Mouse (Mus musculus) ES-Bruce4 (cell line): Measurements from ENCODE around the gene Rorb. TPM values are rescaled to one million over a fixed set of nuclear protein-coding genes. Genes with fewer than 3 reads are reported as not detected.

Experiments
- H3K27ac ChIP-seq: 2 replicates; pipeline ENCODE4 v1.5.1; 2012; ENCODE audit warnings: low read length, inconsistent platforms; ENCODE audit not compliant: insufficient read depth
- H3K27me3 ChIP-seq: 2 replicates; pipeline ENCODE4 v1.6.1; 2012; ENCODE audit warnings: mild to moderate bottlenecking, low read length, inconsistent platforms; ENCODE audit not compliant: control insufficient read depth, poor library complexity, insufficient read depth, severe bottlenecking
- H3K36me3 ChIP-seq: 2 replicates; pipeline ENCODE4 v1.6.1; 2012; ENCODE audit warnings: inconsistent platforms, mild to moderate bottlenecking, low read length, moderate library complexity; ENCODE audit not compliant: control insufficient read depth, poor library complexity, insufficient read depth, severe bottlenecking
- H3K4me1 ChIP-seq: one replicate; pipeline ENCODE4 v1.8.1; 2011; ENCODE audit warnings: low read length; ENCODE audit not compliant: control insufficient read depth, insufficient read depth
- H3K4me3 ChIP-seq: 2 replicates; pipeline ENCODE4 v1.5.1; 2011; ENCODE audit warnings: low read depth, mild to moderate bottlenecking, low read length
- H3K9ac ChIP-seq: 2 replicates; pipeline ENCODE4 v1.6.1; 2012; ENCODE audit warnings: low read depth, mild to moderate bottlenecking, inconsistent platforms; ENCODE audit not compliant: poor library complexity, severe bottlenecking
- H3K9me3 ChIP-seq: replicated peaks from 2 replicates; pipeline ENCODE4 v1.6.1; 2012; ENCODE audit warnings: mild to moderate bottlenecking, low read length, inconsistent platforms; ENCODE audit not compliant: control insufficient read depth, poor library complexity, insufficient read depth, severe bottlenecking
- CTCF ChIP-seq: IDR thresholded peaks from one replicate; pipeline ENCODE4 v1.8.1; 2011; ENCODE audit warnings: low read depth, low read length
- EP300 ChIP-seq: IDR thresholded peaks from 2 replicates; pipeline ENCODE4 v1.6.1; 2011; ENCODE audit warnings: low read depth, low read length; ENCODE audit not compliant: insufficient read depth
- POLR2A ChIP-seq: IDR thresholded peaks from one replicate; pipeline ENCODE4 v1.8.1; 2011; ENCODE audit warnings: low read length; ENCODE audit not compliant: insufficient read depth
- polyA plus RNA-seq: library from polyadenylated mRNA; stranded (reverse); fragments of >200 nt; gene quantifications from 2 replicates; pipeline ENCODE4 v1.2.4, GENCODE M21; 2011; ENCODE audit warnings: low read depth; ENCODE audit not compliant: missing spikeins, insufficient read depth, insufficient read length

Gene Rorb
- polyA plus RNA-seq, 1 experiment: not detected

GRCm38 (mm10) chr19:19112180-19112579 lies 1.2 kb upstream of the Rorb start:
- Histone ChIP-seq H3K4me3 (no peak overlapping the region), H3K4me1 (no peaks in the 10 kb centered on the region)

GRCm38 (mm10) chr19:19111428-19112170 lies 603 bp upstream of the Rorb start:
- no peak overlapping the region for H3K27ac ChIP-seq
- peak overlapping the region; percentile 75 for H3K4me3 ChIP-seq
- TF ChIP-seq CTCF (no peak), EP300 (no peak), POLR2A (no peak)
- H3K36me3 ChIP-seq: no peaks in the 10 kb centered on the region
- H3K4me1 ChIP-seq: no peaks in the 10 kb centered on the region
- H3K27me3 ChIP-seq: peaks cover 7% of the 10 kb centered on the region
- no peak overlapping the region for H3K9ac ChIP-seq
- no peaks in the 10 kb centered on the region; the same call in 1 of the 2 replicates for H3K9me3 ChIP-seq

More at GRCm38 (mm10) chr19:19112180-19112579, 1.2 kb upstream of the Rorb start:
- Histone ChIP-seq H3K9me3 (no peaks in the 10 kb centered on the region; the same call in 1 of the 2 replicates), H3K9ac (no peak overlapping the region), H3K27me3 (peaks cover 7% of the 10 kb centered on the region), H3K27ac (no peak overlapping the region), H3K36me3 (no peaks in the 10 kb centered on the region)
- TF ChIP-seq EP300: no peak
- no peak for TF ChIP-seq POLR2A
- TF ChIP-seq CTCF: no peak

- Histone ChIP-seq H3K27me3 (peaks cover 7% of the 10 kb centered on the region), H3K9me3 (no peaks in the 10 kb centered on the region; the same call in 1 of the 2 replicates), H3K9ac (peak overlapping the region; percentile 34; the same call in 1 of the 2 replicates), H3K36me3 (no peaks in the 10 kb centered on the region), H3K4me1 (no peaks in the 10 kb centered on the region), H3K4me3 (peak overlapping the region; percentile 61), H3K27ac (no peak overlapping the region)
- TF ChIP-seq EP300 (no peak), POLR2A (no peak), CTCF (no peak)
These were observed 806 bp downstream of the Rorb start for GRCm38 (mm10) chr19:19110011-19110768.

GRCm38 (mm10) chr19:19108596-19109381 lies 2.2 kb downstream of the Rorb start:
- H3K4me3 ChIP-seq: no peak overlapping the region
- peaks cover 7% of the 10 kb centered on the region for H3K27me3 ChIP-seq
- TF ChIP-seq EP300: no peak
- no peak for TF ChIP-seq POLR2A
- TF ChIP-seq CTCF: no peak

GRCm38 (mm10) chr19:19104581-19104980 lies 6.4 kb downstream of the Rorb start:
- no peak overlapping the region for H3K27ac ChIP-seq

More at GRCm38 (mm10) chr19:19108596-19109381, 2.2 kb downstream of the Rorb start:
- Histone ChIP-seq H3K4me1 (no peaks in the 10 kb centered on the region), H3K9ac (no peak overlapping the region), H3K9me3 (no peaks in the 10 kb centered on the region; the same call in 1 of the 2 replicates), H3K27ac (no peak overlapping the region), H3K36me3 (no peaks in the 10 kb centered on the region)

GRCm38 (mm10) chr19:19097149-19097548 lies 13.8 kb downstream of the Rorb start:
- Histone ChIP-seq H3K4me3 (no peak overlapping the region), H3K4me1 (no peaks in the 10 kb centered on the region), H3K27me3 (no peaks in the 10 kb centered on the region), H3K9ac (no peak overlapping the region), H3K36me3 (no peaks in the 10 kb centered on the region), H3K27ac (no peak overlapping the region), H3K9me3 (no peaks in the 10 kb centered on the region)
- TF ChIP-seq EP300 (no peak), CTCF (no peak), POLR2A (no peak)

More at GRCm38 (mm10) chr19:19104581-19104980, 6.4 kb downstream of the Rorb start:
- Histone ChIP-seq H3K36me3 (no peaks in the 10 kb centered on the region), H3K27me3 (peaks cover 5% of the 10 kb centered on the region), H3K4me3 (no peak overlapping the region), H3K4me1 (no peaks in the 10 kb centered on the region), H3K9ac (no peak overlapping the region), H3K9me3 (no peaks in the 10 kb centered on the region; the same call in 1 of the 2 replicates)
- no peak for TF ChIP-seq EP300
